Mouse (Mus musculus): ENCODE measurements at regions not wholly inside any gene's neighbourhood (a gene's known extent, or its start where the extent isn't known, plus 50 kb on each side); places are given as distances from the start of the nearest gene placed in this dataset.
"Not testable (repeated sequence)": the region's sequence is repeated elsewhere in the genome, so short reads cannot be mapped to it uniquely, and the experiment has no call there.

DNA sequence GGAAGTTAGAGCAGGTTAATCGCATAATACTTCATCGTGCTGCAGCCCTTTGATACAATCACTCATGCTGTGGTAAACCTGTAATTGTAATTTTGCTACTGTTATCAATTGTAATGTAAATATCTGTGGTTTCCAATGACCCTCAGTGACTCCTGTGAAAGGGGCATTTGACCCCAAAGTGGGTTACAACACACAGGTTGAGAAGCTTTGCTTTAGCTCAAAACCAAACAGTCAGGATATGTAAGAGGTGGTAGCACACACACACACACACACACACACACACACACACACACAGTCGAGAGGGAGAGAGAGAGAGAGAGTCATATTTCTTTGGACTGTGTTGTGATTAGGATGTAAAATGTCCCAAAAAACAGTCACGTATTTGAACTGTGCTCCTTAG lies 112.0 kb downstream of the H60c start:
- no peak for TF ChIP-seq CTCF (IDR thresholded peaks at IDR 0.05; ENCODE audit: low read depth)
- DNase-seq (ENCODE audit: low spot score) = no peak
- Histone ChIP-seq H3K9me3 (ENCODE audit: low read length) (0 out of 2 replicates have a peak, but pooled peaks cover 4% of the 10 kb centered on the region), H3K4me2 (ENCODE audit: low read depth, low read length) (no peak overlapping the region), H3K27ac (no peak overlapping the region), H3K4me3 (ENCODE audit: low read length) (no peak overlapping the region), H3K27me3 (ENCODE audit: insufficient read depth, low read length) (no peaks in the 10 kb centered on the region), H3K36me3 (ENCODE audit: insufficient read depth, low read length) (no peaks in the 10 kb centered on the region), H3K4me1 (ENCODE audit: insufficient read depth, low read length) (no peaks in the 10 kb centered on the region), H3K9ac (replicated peaks; ENCODE audit: low read length) (no peak overlapping the region)
- WGBS = 92% methylated on average over 3 of the region's 4 CpGs
- ATAC-seq = no peak

- Histone ChIP-seq H3K27me3 (ENCODE audit: insufficient read depth, low read length) (no peaks in the 10 kb centered on the region), H3K4me3 (ENCODE audit: low read length) (no peak overlapping the region), H3K27ac (no peak overlapping the region), H3K9ac (replicated peaks; ENCODE audit: low read length) (no peak overlapping the region), H3K9me3 (ENCODE audit: low read length) (no peaks in the 10 kb centered on the region), H3K4me2 (ENCODE audit: low read depth, low read length) (no peak overlapping the region), H3K4me1 (ENCODE audit: insufficient read depth, low read length) (no peaks in the 10 kb centered on the region), H3K36me3 (ENCODE audit: insufficient read depth, low read length) (no peaks in the 10 kb centered on the region)
- no peak for TF ChIP-seq CTCF (IDR thresholded peaks at IDR 0.05; ENCODE audit: low read depth)
- ATAC-seq = no peak
- WGBS = 85% methylated on average over 4 of the region's 4 CpGs
- no peak for DNase-seq (ENCODE audit: low spot score)
These were observed 119.4 kb downstream of the H60c start for GRCm38 (mm10) chr10:3148171-3148570.

GRCm38 (mm10) chr10:3139306-3139705 lies 128.3 kb downstream of the H60c start:
- Histone ChIP-seq H3K36me3 (ENCODE audit: insufficient read depth, low read length) (no peaks in the 10 kb centered on the region), H3K4me2 (ENCODE audit: low read depth, low read length) (no peak overlapping the region), H3K27me3 (ENCODE audit: insufficient read depth, low read length) (no peaks in the 10 kb centered on the region), H3K4me3 (ENCODE audit: low read length) (no peak overlapping the region), H3K27ac (no peak overlapping the region), H3K9ac (replicated peaks; ENCODE audit: low read length) (no peak overlapping the region), H3K4me1 (ENCODE audit: insufficient read depth, low read length) (no peaks in the 10 kb centered on the region), H3K9me3 (ENCODE audit: low read length) (no peaks in the 10 kb centered on the region; the same call in 1 of the 2 replicates)
- ATAC-seq = no peak
- TF ChIP-seq CTCF (IDR thresholded peaks at IDR 0.05; ENCODE audit: low read depth) = no peak
- peak; percentile 10 for DNase-seq (ENCODE audit: low spot score)
- 80% methylated on average over 4 of the region's 4 CpGs for WGBS

DNA sequence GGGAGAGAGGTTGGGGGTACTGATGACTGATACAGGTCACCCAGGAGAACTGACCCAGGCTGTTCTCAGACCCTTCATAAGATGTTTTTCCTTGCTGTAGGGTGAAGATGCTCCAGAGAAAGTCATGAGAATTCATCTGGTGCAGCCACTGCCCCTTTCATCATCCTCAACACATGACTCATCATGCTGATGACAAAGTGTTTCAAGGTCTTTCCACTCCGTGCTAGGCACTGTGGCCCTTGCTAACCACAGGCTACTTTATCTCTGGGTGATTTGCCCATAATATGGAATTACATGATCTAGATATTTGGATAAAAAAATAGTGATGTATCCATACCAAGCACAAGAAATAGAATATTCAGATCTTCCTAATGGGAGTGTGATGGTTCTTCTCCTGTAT lies 140.1 kb downstream of the H60c start:
- H3K9ac ChIP-seq (replicated peaks; ENCODE audit: low read length) = no peak overlapping the region
- no peak overlapping the region for H3K4me2 ChIP-seq (ENCODE audit: low read depth, low read length)
- no peaks in the 10 kb centered on the region for H3K27me3 ChIP-seq (ENCODE audit: insufficient read depth, low read length)
- no peak overlapping the region for H3K4me3 ChIP-seq (ENCODE audit: low read length)
- WGBS = 81% methylated on average over 1 of the region's 1 CpGs
- TF ChIP-seq CTCF (IDR thresholded peaks at IDR 0.05; ENCODE audit: low read depth) = no peak
- ATAC-seq = no peak
- DNase-seq (ENCODE audit: low spot score) = no peak
- H3K9me3 ChIP-seq (ENCODE audit: low read length) = peaks cover 26% of the 10 kb centered on the region
- H3K36me3 ChIP-seq (ENCODE audit: insufficient read depth, low read length) = no peaks in the 10 kb centered on the region
- H3K27ac ChIP-seq = no peak overlapping the region
- no peaks in the 10 kb centered on the region for H3K4me1 ChIP-seq (ENCODE audit: insufficient read depth, low read length)

DNA sequence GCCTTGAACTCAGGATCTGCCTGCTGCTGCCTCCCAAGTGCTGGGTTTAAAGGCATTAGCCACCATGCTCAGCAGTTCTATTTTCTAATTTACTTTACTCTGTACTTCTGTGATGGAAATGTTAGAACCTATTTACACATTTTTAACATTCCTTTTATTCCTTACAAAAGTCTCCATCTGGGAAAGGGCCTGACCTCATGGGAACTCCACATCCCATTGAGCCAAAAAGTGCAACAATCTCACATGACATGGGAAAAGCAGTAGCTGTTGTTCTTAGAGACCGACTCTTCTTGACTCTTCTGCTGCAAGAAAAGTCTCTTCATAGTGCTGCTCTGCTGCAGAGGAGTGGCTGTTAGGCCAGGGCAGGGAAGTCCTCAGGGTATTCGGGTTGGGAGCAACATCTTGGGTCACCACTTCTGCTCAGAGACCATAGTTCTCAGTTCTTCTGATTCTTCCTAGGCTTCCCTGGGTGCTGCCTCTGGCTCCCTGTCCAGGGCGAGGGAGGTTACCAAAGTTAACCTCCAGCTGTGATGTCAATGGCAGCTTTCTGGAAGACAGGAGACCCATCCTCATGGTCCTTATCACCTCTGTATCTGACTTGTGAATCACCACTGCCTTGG lies 150.0 kb downstream of the H60c start:
- DNase-seq (ENCODE audit: low spot score) = no peak
- no peak overlapping the region for H3K4me3 ChIP-seq (ENCODE audit: low read length)

DNA sequence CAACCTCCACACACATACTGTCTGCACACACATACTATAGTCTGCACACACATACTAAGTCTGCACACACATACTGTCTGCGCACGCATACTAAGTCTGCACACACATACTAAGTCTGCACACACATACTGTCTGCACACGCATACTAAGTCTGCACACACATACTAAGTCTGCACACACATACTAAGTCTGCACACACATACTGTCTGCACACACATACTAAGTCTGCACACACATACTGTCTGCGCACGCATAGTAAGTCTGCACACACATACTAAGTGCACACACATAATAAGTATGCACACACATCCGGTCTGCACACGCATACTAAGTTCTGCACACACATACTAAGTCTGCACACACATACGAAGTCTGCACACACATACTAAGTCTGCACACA lies 153.2 kb downstream of the H60c start:
- not testable (repeated sequence) for H3K27me3 ChIP-seq (ENCODE audit: insufficient read depth, low read length); H3K4me1 ChIP-seq (ENCODE audit: insufficient read depth, low read length); H3K9me3 ChIP-seq (ENCODE audit: low read length); H3K4me2 ChIP-seq (ENCODE audit: low read depth, low read length); H3K27ac ChIP-seq; H3K36me3 ChIP-seq (ENCODE audit: insufficient read depth, low read length); ATAC-seq; DNase-seq (ENCODE audit: low spot score); H3K9ac ChIP-seq (replicated peaks; ENCODE audit: low read length); H3K4me3 ChIP-seq (ENCODE audit: low read length)
- WGBS = 94% methylated on average over 2 of the region's 8 CpGs

More for the DNA sequence above, 150.0 kb downstream of the H60c start:
- H3K9ac ChIP-seq (replicated peaks; ENCODE audit: low read length) = no peak overlapping the region
- no peaks in the 10 kb centered on the region for H3K4me1 ChIP-seq (ENCODE audit: insufficient read depth, low read length)
- no peaks in the 10 kb centered on the region for H3K27me3 ChIP-seq (ENCODE audit: insufficient read depth, low read length)
- H3K27ac ChIP-seq = no peak overlapping the region
- no peak for ATAC-seq
- no peaks in the 10 kb centered on the region for H3K36me3 ChIP-seq (ENCODE audit: insufficient read depth, low read length)
- WGBS = 94% methylated on average over 3 of the region's 3 CpGs
- H3K9me3 ChIP-seq (ENCODE audit: low read length) = peaks cover 24% of the 10 kb centered on the region
- H3K4me2 ChIP-seq (ENCODE audit: low read depth, low read length) = no peak overlapping the region
- no peak for TF ChIP-seq CTCF (IDR thresholded peaks at IDR 0.05; ENCODE audit: low read depth)

DNA sequence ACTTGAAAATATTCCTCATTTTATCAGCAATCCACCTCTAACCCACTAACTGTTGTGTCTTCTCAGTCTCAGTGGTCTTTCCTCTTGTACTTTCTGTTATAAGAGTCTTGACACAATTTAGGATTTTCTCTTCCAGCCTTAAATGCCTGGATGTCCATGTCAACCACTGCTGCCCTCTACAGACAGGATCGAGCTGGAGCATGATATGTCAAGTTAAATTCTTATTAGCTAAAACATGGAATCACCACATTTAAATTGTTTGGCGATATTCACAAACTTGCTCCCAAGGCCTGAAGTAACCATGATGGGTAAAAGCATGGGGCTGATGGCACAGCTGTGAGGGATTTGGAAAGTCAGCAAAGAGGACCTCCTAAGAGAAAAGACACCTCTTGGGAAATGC lies 159.6 kb downstream of the H60c start:
- H3K4me2 ChIP-seq (ENCODE audit: low read depth, low read length); H3K36me3 ChIP-seq (ENCODE audit: insufficient read depth, low read length); H3K4me3 ChIP-seq (ENCODE audit: low read length); H3K4me1 ChIP-seq (ENCODE audit: insufficient read depth, low read length); DNase-seq (ENCODE audit: low spot score); H3K27ac ChIP-seq; H3K9ac ChIP-seq (replicated peaks; ENCODE audit: low read length); ATAC-seq; H3K27me3 ChIP-seq (ENCODE audit: insufficient read depth, low read length): not testable (repeated sequence)
- H3K9me3 ChIP-seq (ENCODE audit: low read length) = peaks cover 11% of the 10 kb centered on the region; the same call in 1 of the 2 replicates
- WGBS = 72% methylated on average over 2 of the region's 2 CpGs

Data from hindbrain, postnatal 0 days (tissue).